Mouse (Mus musculus): ENCODE results near the gene Atr.

DNA sequence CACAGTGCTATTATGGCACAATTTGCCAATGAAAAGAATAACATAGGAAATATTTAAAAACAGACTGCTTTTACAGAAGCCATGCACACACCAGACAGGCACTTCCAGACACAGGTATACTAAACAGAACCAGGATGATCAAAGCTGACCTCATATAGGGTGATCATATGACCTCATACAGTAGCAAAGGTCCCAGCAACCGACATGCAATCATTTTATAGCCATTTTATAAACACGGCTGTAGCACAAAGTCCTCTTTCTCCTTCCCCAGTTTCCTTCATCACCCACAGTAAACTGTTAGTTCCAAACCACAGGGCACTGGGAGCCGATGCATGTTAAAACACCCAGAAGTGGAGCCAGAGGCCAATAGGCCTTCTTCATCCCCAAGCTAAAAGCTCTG lies 18.0 kb upstream of the Atr start:
- no peak for TF ChIP-seq EP300 (IDR thresholded peaks at IDR 0.05; ENCODE audit: low read depth)
- TF ChIP-seq CTCF (IDR thresholded peaks at IDR 0.05; ENCODE audit: low read depth): no peak

All from liver, postnatal 0 days (tissue).